Mouse (Mus musculus): ENCODE measurements around the gene Gramd2. TPM values are rescaled to one million over a fixed set of nuclear protein-coding genes. Genes with fewer than 3 reads are reported as not detected.
A peak's percentile ranks its signal among the peaks of the same experiment; 100 is the strongest.

Gene Gramd2
- polyA plus RNA-seq, 1 experiment from 2014 or later, result 0.21 TPM

DNA sequence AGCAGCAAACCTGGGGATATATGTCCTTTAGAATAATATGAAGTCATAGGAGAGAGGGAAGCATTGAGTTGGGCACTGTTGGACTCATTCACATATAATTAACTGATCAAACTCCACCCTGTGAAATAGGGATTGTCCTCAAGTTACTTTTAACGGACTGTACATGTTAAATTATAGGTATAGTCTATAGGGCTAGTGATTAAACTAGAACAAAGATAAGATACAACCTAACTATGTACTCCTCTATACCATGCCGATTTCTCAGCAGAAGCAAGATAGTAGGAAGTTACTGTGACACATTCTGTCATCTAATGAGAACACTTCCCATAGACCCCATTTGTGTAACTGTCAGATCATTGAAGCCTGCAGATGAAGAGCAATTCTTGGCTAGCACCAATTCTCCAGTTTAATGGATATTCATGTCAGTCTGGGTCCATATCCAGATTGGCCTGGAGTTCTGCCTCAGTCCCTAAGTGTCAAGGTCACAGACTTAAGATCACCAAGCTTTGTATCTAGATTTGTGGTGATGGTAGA is 25.4 kb upstream of the Gramd2 start:
- Histone ChIP-seq H3K27me3 (ENCODE audit: insufficient read depth, low read length) (peaks cover 65% of the 10 kb centered on the region), H3K4me3 (ENCODE audit: low read depth, low read length) (no peak overlapping the region), H3K9me3 (ENCODE audit: low read length) (no peaks in the 10 kb centered on the region), H3K4me1 (ENCODE audit: insufficient read depth) (peaks cover 10% of the 10 kb centered on the region), H3K9ac (replicated peaks) (no peak overlapping the region), H3K36me3 (replicated peaks; ENCODE audit: insufficient read depth, low read length) (peaks cover 3% of the 10 kb centered on the region; the same call in 1 of the 2 replicates), H3K4me2 (ENCODE audit: low read depth, low read length) (0 out of 2 replicates have a peak overlapping the region, but pooled peaks have one; percentile 68), H3K27ac (ENCODE audit: low read depth) (no peak overlapping the region)
- WGBS (ENCODE audit: insufficient replicate concordance), result 58% methylated on average over 2 of the region's 2 CpGs
- no peak for TF ChIP-seq CTCF (IDR thresholded peaks at IDR 0.05; ENCODE audit: low read depth)
- TF ChIP-seq EP300 (IDR thresholded peaks at IDR 0.05; ENCODE audit: low read depth), result no peak
- ATAC-seq (no peak), DNase-seq (no peak)

DNA sequence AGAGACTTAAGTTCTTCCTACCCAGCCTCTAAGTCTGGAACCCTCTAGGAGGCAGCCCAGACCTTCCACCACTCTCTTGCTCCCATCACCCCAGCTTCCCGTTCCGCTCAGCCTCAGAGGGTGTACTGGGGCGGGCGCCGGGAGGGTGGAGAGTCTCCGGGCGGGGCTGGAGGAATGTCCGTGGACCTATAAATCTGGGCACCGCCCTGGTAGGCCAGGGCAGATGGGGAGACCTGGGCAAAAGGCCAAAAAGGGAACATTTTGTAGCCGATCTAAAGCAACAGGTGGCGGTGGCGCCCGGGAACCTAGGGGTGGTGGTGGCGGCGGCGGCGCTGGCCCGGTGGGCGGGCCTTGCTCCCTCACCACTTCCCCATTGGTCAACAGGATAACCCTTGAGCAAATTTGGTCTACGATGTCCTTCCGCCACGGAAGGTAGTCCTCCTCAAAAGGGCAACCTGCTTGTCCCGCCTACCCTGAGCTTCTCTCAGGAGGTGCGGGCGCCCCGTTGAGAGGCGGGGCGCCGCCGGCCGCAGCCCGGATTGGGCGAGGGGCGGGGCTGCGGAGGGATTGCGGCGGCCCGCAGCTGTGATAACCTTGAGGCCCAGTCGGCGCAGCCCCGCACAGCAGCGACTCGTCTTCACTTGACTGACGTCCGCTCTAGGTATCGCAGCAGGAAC is 23.8 kb upstream of the Gramd2 start, which contains the start of gene Pkm:
TSS of gene Pkm (plus strand) at position 411 of the 677 bp plus-strand sequence.
- under 1% methylated on average over 44 of the region's 46 CpGs for WGBS (ENCODE audit: insufficient replicate concordance)
- peak; percentile 89 for DNase-seq
- Histone ChIP-seq H3K36me3 (replicated peaks; ENCODE audit: insufficient read depth, low read length) (no peaks in the 10 kb centered on the region; the same call in 1 of the 2 replicates), H3K4me1 (ENCODE audit: insufficient read depth) (peaks cover 13% of the 10 kb centered on the region), H3K9me3 (ENCODE audit: low read length) (no peaks in the 10 kb centered on the region), H3K9ac (replicated peaks) (peak within 1 kb of the TSS; percentile 39), H3K4me3 (ENCODE audit: low read depth, low read length) (peak within 1 kb of the TSS; percentile 59), H3K27ac (ENCODE audit: low read depth) (peak within 1 kb of the TSS; percentile 90), H3K27me3 (ENCODE audit: insufficient read depth, low read length) (peaks cover 65% of the 10 kb centered on the region), H3K4me2 (ENCODE audit: low read depth, low read length) (peak within 1 kb of the TSS; percentile 68)
- TF ChIP-seq CTCF (IDR thresholded peaks at IDR 0.05; ENCODE audit: low read depth) (peak; percentile 31; the same call in 1 of the 2 replicates), EP300 (IDR thresholded peaks at IDR 0.05; ENCODE audit: low read depth) (peak; percentile 35; the same call in 1 of the 2 replicates)
- ATAC-seq, result peak; percentile 80

DNA sequence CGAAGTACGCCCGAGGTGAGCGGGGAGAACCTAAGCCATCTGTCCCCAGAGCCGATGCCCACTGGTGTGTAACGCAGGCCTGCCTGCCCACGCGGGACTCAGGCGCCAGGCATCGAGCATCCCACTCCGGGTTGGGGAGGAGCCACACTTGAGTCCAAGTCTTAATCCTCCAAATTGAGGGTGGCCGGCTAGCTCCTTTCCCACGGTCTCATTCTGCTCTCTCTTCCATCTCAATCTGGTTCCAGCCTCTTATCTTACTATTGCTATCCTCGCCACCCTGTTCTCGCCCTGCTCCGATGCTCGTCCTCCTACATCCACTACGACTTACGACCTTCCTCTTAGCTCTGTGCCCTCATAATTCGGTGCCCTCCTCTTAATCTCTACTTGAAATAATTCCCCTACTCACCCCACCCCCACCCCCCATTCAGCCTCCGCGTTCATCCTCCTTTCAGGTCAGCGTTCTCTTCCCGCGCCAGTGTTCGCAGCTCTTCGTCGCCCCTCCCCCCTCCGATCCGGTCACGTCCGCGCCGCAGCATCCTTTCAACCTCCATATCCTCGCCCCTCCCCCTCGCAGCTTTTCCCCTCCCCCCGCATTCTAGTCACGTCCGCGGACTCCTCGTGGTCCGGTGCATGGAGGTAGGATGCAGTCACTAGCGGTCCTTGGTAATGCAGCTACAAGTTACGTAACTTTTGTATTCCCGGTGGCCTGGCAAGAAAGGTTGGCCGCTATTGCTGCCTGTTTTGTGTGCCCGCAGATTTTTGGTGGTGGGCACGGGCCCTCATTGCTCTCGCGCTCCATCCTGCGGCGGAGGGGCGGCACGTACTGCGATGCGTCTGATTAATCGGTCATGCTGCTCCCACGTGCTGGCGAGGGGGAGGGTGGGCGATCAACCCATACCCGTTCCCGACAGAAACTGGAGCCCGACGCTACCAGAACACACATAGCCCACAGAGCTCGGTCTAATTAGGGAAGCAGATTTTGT is 23.0 kb upstream of the Gramd2 start:
- peaks cover 68% of the 10 kb centered on the region for H3K27me3 ChIP-seq (ENCODE audit: insufficient read depth, low read length)
- under 1% methylated on average over 63 of the region's 65 CpGs for WGBS (ENCODE audit: insufficient replicate concordance)

GRCm38 (mm10) chr9:59658146-59658545 is 21.8 kb upstream of the Gramd2 start:
- peaks cover 16% of the 10 kb centered on the region for H3K4me1 ChIP-seq (ENCODE audit: insufficient read depth)
- no peak overlapping the region; the same call in 1 of the 2 replicates for H3K27ac ChIP-seq (ENCODE audit: low read depth)
- TF ChIP-seq EP300 (IDR thresholded peaks at IDR 0.05; ENCODE audit: low read depth), result no peak
- no peak for TF ChIP-seq CTCF (IDR thresholded peaks at IDR 0.05; ENCODE audit: low read depth)
- peak overlapping the region; percentile 68 for H3K4me2 ChIP-seq (ENCODE audit: low read depth, low read length)
- DNase-seq (no peak), ATAC-seq (no peak)
- H3K4me3 ChIP-seq (ENCODE audit: low read depth, low read length), result peak overlapping the region; percentile 59
- peaks cover 77% of the 10 kb centered on the region for H3K27me3 ChIP-seq (ENCODE audit: insufficient read depth, low read length)
- no peak overlapping the region for H3K9ac ChIP-seq (replicated peaks)
- H3K9me3 ChIP-seq (ENCODE audit: low read length), result no peaks in the 10 kb centered on the region
- H3K36me3 ChIP-seq (replicated peaks; ENCODE audit: insufficient read depth, low read length), result peaks cover 4% of the 10 kb centered on the region
- 21% methylated on average over 4 of the region's 4 CpGs for WGBS (ENCODE audit: insufficient replicate concordance)

More for the DNA sequence above, 23.0 kb upstream of the Gramd2 start:
- H3K4me1 ChIP-seq (ENCODE audit: insufficient read depth), result peaks cover 16% of the 10 kb centered on the region
- ATAC-seq (peak; percentile 12), DNase-seq (peak; percentile 81)
- peak overlapping the region; percentile 59 for H3K4me3 ChIP-seq (ENCODE audit: low read depth, low read length)
- H3K4me2 ChIP-seq (ENCODE audit: low read depth, low read length), result peak overlapping the region; percentile 68
- TF ChIP-seq EP300 (IDR thresholded peaks at IDR 0.05; ENCODE audit: low read depth) (no peak), CTCF (IDR thresholded peaks at IDR 0.05; ENCODE audit: low read depth) (peak; percentile 44)
- H3K9me3 ChIP-seq (ENCODE audit: low read length), result no peaks in the 10 kb centered on the region
- peak overlapping the region; percentile 39 for H3K9ac ChIP-seq (replicated peaks)
- peak overlapping the region; percentile 90 for H3K27ac ChIP-seq (ENCODE audit: low read depth)
- 0 out of 2 replicates have a peak, but pooled peaks cover 2% of the 10 kb centered on the region for H3K36me3 ChIP-seq (replicated peaks; ENCODE audit: insufficient read depth, low read length)

GRCm38 (mm10) chr9:59659036-59660026 is 20.6 kb upstream of the Gramd2 start:
- peak; percentile 26; the same call in 1 of the 2 replicates for ATAC-seq
- Histone ChIP-seq H3K27ac (ENCODE audit: low read depth) (peak overlapping the region; percentile 67), H3K36me3 (replicated peaks; ENCODE audit: insufficient read depth, low read length) (peaks cover 12% of the 10 kb centered on the region), H3K4me3 (ENCODE audit: low read depth, low read length) (peak overlapping the region; percentile 59; the same call in 1 of the 2 replicates), H3K27me3 (ENCODE audit: insufficient read depth, low read length) (peaks cover 88% of the 10 kb centered on the region), H3K9ac (replicated peaks) (no peak overlapping the region), H3K4me2 (ENCODE audit: low read depth, low read length) (peak overlapping the region; percentile 68), H3K9me3 (ENCODE audit: low read length) (no peaks in the 10 kb centered on the region), H3K4me1 (ENCODE audit: insufficient read depth) (peaks cover 14% of the 10 kb centered on the region)
- peak; percentile 83 for DNase-seq
- TF ChIP-seq EP300 (IDR thresholded peaks at IDR 0.05; ENCODE audit: low read depth) (no peak), CTCF (IDR thresholded peaks at IDR 0.05; ENCODE audit: low read depth) (peak; percentile 85)
- 27% methylated on average over 14 of the region's 14 CpGs for WGBS (ENCODE audit: insufficient replicate concordance)

All from liver, postnatal 0 days (tissue).